Mouse (Mus musculus) embryo, embryonic 11.5 days (tissue): Measurements from ENCODE around the gene Gm5157.
"Not testable (repeated sequence)": the region's sequence is repeated elsewhere in the genome, so short reads cannot be mapped to it uniquely, and the experiment has no call there.

ENCODE experiments used
- DNase-seq: peaks from one replicate; pipeline ENCODE4 v3.0.0-alpha.2; 2012; ENCODE audit warnings: low read depth, low spot score

The Gm5157 gene

DNA sequence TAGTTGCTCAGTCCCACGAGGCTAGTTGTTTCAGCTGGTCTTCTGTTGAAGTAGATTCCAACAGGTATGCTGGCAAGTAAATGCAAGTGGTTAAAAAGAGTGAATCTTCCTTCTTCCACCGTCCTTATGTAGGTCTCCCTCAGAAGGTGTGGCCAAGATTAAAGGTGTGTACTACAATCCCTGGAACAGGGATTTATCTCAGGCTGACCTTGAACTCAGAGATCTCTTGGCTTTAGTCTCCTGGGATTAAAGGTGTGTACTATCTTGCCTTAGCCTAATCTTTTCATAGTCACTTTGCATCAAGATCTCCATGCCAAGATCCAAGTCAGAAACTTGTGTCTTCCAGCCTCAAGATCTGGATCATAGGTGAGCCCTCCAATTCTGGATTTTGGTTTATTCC lies at the start of gene Gm5157:
Gm5157 (minus strand) TSS at position 101 of the 400 bp plus-strand sequence.
- not testable (repeated sequence) for DNase-seq

DNA sequence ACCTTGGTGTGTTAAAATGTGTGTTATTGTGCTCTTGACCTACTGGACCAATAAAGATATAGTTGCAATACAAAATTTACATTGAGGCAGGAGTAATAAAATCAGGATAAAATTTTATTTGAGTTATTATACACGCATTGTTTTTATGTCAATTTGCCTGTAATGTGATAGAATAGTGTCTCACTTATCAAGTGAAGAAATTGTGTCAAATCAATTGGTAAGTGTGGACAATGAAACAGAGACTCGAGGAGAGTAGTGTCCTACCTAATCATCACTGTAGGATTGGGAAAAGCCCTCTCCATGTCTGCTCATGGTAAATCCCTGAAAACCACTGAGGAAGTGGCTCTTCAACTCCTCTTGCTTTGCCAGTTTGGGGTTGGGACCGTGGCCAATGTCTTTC lies 28.3 kb downstream of the Gm5157 start, which contains the start of gene Vmn1r123:
Vmn1r123 (plus strand) TSS at position 301 of the 400 bp plus-strand sequence.
- DNase-seq: not testable (repeated sequence)
